Mouse (Mus musculus): Measurements from ENCODE around the gene Chtf18. TPM values are rescaled to one million over a fixed set of nuclear protein-coding genes. Genes with fewer than 3 reads are reported as not detected.

Chtf18 gene
- total RNA-seq, 2 experiments from 2014 or later: 15.5 to 62.6 TPM

DNA sequence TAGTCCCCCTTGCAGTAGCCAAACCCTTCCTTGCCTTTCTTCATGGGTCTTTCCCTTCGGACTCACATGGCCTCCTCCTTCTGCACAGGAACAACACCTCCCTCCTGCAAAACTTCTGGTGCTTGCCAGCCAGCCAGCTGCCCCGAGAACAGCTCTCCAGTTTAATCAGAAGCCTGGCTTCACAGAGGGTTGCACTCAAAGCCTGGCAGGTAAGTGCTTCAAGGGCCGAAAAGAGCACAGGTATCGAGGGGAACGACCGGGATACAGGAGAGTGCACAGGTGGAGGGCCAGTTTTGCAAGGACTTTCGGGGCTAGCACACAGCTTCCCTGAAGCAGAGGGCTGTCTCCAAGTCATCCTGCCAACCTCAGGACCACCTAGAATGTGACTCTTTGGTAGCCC lies 11.6 kb upstream of the Chtf18 start:
- ATAC-seq (replicated peaks; ENCODE audit: low FRiP score, poor library complexity, severe bottlenecking): no peak

- ATAC-seq (replicated peaks; ENCODE audit: low FRiP score, poor library complexity, severe bottlenecking): no peak
Observed at GRCm38 (mm10) chr17:25735745-25736144, 8.5 kb upstream of the Chtf18 start, which contains the start of gene Mslnl. TSS of gene Mslnl (plus strand) at chr17:25736042.

DNA sequence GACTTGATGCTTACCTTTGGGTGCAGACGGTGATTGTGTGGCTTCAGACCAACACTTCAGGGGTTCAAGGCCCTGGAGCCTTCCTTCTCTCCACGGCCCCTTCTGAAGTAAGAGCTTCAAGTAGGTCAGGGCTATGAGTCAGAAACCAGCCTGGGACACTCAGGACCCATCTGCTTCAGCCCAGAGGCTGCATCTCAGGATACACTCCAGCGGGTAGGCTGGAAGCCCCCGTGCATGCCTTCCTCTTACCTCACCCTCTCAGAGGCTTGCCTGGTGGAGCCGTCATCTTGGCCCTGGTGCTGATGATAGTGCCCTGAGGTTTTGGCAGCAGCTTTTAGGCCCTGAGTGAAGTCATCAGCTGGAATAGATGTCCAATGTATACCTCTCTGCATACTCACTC lies 8.0 kb upstream of the Chtf18 start:
- ATAC-seq (replicated peaks; ENCODE audit: low FRiP score, poor library complexity, severe bottlenecking): no peak

DNA sequence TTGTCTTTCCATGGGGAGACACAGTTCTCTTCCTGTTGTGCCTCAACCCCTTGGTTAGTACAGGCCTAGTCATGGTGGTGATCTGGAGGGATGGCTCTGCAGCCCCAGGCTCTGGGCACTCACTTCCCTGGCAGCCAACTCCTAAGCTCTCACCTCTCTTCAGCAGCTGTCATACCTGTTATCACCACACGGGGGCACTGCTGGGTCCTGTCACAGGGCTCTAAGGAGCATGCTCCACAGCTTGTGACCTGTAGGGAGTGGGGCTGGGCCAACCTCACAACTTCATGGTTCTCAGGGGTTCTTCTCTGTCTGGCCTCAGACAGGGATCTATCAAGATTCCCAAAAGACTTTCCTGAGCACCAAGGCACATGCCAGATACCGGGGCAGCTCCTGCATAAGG lies 4.9 kb upstream of the Chtf18 start:
- no peak for ATAC-seq (replicated peaks; ENCODE audit: low FRiP score, poor library complexity, severe bottlenecking)

- peak; percentile 8 for ATAC-seq (replicated peaks; ENCODE audit: low FRiP score, poor library complexity, severe bottlenecking)
Observed at GRCm38 (mm10) chr17:25728009-25728270, 721 bp upstream of the Chtf18 start.

GRCm38 (mm10) chr17:25725264-25725663 lies 2.0 kb downstream of the Chtf18 start:
- no peak for ATAC-seq (replicated peaks; ENCODE audit: low FRiP score, poor library complexity, severe bottlenecking)

DNA sequence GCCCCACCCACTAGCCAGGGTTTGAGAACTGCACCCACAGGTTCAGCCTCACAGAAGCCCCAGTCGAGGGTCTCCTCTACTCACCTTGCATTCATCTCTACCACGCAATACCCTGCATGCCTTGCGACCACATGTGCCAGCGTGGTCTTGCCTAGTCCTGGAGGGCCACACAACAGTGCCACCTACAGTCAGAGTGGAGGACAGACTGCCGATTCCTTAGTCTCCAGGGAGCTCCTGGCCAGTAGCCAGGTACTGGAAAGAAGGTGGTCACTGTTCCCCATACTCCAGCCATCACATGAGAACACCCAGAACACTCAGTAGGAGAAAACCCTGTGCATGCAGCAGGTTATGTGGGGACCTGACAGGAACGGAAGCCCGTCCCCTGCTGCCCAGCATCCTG lies 3.3 kb downstream of the Chtf18 start:
- ATAC-seq (replicated peaks; ENCODE audit: low FRiP score, poor library complexity, severe bottlenecking): no peak

- no peak for ATAC-seq (replicated peaks; ENCODE audit: low FRiP score, poor library complexity, severe bottlenecking)
Observed at GRCm38 (mm10) chr17:25723470-25723869, 3.7 kb downstream of the Chtf18 start.

DNA sequence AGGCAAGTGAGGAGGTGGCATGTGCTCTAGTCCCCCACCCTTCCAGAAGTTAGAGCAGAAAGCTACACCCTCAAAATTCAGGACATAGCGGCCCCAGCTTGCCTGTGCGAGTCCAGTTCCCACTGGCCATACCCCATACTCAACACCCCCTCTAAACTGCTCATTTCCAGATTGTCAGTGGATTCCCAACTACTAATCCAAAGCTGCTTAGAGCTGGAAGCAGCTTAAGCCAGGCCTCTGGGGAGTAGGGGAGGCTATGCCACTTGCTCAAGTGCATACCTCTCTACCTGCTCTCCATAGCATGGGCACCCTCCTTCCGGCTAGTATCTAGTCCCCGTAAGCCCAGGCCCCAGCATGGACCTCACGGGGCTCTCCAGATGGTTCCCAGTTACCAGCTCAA lies 5.7 kb downstream of the Chtf18 start:
- no peak for ATAC-seq (replicated peaks; ENCODE audit: low FRiP score, poor library complexity, severe bottlenecking)

GRCm38 (mm10) chr17:25717691-25718090 lies 9.5 kb downstream of the Chtf18 start:
- ATAC-seq (replicated peaks; ENCODE audit: low FRiP score, poor library complexity, severe bottlenecking): no peak

GRCm38 (mm10) chr17:25716711-25717637 lies 10.2 kb downstream of the Chtf18 start, which contains the start of gene Gng13:
TSS of gene Gng13 (plus strand) at chr17:25717171.
- ATAC-seq (replicated peaks; ENCODE audit: low FRiP score, poor library complexity, severe bottlenecking): no peak

- ATAC-seq (replicated peaks; ENCODE audit: low FRiP score, poor library complexity, severe bottlenecking): no peak
Observed at GRCm38 (mm10) chr17:25716130-25716529, 11.1 kb downstream of the Chtf18 start.

DNA sequence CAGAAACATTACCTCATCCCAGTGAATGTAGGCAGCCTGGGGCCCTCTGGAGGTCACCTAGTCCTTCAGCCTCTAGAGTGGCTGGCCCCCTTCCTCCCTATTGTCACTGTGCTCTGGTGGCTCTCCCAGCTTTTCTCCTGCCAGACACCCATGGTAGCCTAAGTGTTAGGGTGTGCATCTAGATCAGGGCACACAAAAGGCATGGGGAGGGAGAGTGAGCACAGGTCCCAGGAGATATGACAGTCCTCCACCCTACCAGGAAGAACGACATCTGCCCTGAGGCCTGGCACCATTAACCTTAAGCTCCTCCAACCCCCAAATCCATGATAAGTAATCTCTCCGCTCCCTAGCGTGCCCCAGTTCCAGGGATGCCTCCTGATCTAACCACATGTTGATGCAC lies 11.6 kb downstream of the Chtf18 start:
- ATAC-seq (replicated peaks; ENCODE audit: low FRiP score, poor library complexity, severe bottlenecking): no peak

GRCm38 (mm10) chr17:25711136-25711535 lies 16.1 kb downstream of the Chtf18 start:
- ATAC-seq (replicated peaks; ENCODE audit: low FRiP score, poor library complexity, severe bottlenecking): no peak

DNA sequence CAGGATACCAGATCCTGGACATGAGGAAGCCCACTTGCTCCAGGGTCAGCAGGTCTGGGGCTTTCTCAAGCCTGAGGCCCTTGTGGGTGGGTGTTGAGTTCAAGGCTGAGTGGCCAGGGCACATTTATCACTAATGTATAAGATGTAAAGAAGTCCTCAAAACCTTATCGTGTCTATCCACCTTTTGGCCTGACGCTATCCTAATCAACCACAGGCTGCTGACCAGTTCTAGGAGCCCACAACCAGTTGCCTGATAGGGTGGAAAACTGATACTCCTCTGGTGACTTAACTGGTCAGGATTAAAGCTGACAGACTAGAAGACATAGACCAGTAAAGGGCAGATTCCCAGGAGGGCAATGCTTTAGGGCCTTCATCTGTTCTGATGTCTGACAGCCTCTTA lies 17.2 kb downstream of the Chtf18 start:
- ATAC-seq (replicated peaks; ENCODE audit: low FRiP score, poor library complexity, severe bottlenecking): peak; percentile 56

DNA sequence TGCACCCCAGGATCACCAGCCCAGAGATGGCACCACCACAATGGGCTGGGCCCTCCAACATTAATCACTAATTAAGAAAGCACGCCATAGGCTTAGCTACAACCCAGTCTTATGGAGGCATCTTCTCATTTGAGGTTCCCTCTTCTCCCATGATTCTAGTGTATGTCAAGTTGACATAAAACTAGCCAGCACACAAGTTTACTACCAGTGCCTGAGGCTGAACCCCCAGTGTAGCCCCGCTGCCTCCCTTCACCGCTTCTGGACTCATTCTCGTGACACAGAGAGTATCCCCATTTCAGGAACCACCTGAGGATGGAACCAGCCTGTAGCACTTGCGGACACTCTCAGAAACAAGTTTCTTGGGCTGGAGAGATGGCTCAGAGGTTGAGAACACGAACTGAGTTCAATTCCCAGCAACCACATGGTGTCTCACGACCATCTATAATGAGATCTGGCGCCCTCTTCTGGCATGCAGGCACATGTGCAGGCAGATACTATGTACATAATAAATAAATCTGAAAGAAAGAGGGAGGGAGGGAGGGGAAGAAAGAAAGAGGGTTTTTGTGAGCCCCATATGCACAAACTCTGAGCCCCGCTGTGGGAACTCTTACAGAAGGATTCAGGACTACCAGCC lies 26.2 kb downstream of the Chtf18 start:
- ATAC-seq (replicated peaks; ENCODE audit: low FRiP score, poor library complexity, severe bottlenecking): no peak

DNA sequence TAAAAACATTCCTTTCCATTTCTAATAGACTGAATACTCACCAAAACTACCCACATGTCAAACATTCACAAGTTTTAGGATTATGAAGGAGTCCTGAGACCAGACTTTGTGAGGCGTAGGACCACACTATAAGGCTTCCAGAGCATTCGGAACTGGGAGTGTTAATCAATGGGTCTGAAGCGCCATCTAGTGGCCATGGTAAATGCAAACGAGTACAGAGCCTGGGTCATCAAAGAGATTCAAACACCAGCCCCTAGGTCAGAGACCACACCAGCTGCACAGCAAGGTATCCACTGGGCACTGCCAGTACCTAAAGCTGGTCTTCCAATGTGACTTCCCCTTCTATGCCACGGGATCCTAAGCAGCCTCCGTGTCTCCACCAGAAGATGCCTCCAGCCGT lies 28.8 kb downstream of the Chtf18 start:
- ATAC-seq (replicated peaks; ENCODE audit: low FRiP score, poor library complexity, severe bottlenecking): peak; percentile 72

- no peak for ATAC-seq (replicated peaks; ENCODE audit: low FRiP score, poor library complexity, severe bottlenecking)
Observed at GRCm38 (mm10) chr17:25696263-25696662, 31.0 kb downstream of the Chtf18 start.

DNA sequence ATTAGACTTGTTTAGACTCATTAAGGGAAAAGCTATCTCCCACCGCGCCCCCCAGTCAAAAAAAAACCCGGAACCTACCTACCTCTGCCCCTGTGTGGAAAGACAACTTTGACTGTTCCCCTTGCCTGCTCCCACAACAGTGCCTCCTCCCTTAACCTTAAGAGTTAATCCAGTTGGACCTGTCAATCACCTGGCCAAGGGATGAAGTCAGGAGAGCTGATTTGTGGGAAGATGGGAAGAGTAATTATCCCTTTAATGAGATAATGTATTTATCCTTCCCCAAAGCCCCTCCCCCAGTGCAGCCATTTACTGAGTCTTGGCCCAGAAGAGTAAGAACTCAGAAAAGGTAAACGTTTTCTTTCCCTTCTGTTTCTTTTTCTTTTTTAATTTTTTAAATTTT lies 38.3 kb downstream of the Chtf18 start:
- ATAC-seq (replicated peaks; ENCODE audit: low FRiP score, poor library complexity, severe bottlenecking): no peak

DNA sequence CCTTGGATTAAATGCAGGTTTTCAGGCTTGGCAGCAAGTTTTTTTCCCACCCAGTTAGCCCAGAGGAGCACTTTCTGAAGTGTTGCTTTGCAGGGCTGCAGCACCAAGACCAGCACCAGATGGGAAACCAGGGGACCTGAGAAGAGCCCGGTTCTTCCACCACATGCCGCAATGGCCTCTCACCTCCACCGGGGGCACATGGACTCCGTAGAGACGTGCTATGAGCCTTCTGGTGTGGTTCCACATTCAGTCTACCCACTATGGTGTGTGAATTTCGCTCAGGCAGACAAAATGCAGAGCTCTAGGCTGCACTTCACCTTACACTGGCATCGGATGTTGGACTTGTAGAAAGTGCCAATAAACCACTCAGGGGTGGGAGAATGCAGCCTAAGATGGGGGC lies 40.9 kb downstream of the Chtf18 start:
- no peak for ATAC-seq (replicated peaks; ENCODE audit: low FRiP score, poor library complexity, severe bottlenecking)

- ATAC-seq (replicated peaks; ENCODE audit: low FRiP score, poor library complexity, severe bottlenecking): no peak
Observed at GRCm38 (mm10) chr17:25681636-25682035, 45.6 kb downstream of the Chtf18 start.
